Mouse (Mus musculus) limb, embryonic 10.5 days (tissue): Measurements from ENCODE around the gene Rhod. TPM values are rescaled to one million over a fixed set of nuclear protein-coding genes. Genes with fewer than 3 reads are reported as not detected.
A peak's percentile ranks its signal among the peaks of the same experiment; 100 is the strongest.

Experiments
- DNase-seq: peaks from one replicate; pipeline ENCODE4 v3.0.0-alpha.2; 2017; ENCODE audit warnings: low spot score
- H3K27ac ChIP-seq: fragments of 300-500 bp; sonication (generic); 2 replicates; pipeline ENCODE4 v1.5.1; 2016; ENCODE audit warnings: mild to moderate bottlenecking
- H3K27me3 ChIP-seq: fragments of 300-500 bp; sonication (generic); 2 replicates; pipeline ENCODE4 v1.6.1; 2016; ENCODE audit warnings: low read depth, mild to moderate bottlenecking; ENCODE audit not compliant: poor library complexity, severe bottlenecking
- H3K36me3 ChIP-seq: fragments of 300-500 bp; sonication (generic); 2 replicates; pipeline ENCODE4 v1.6.1; 2016; ENCODE audit warnings: mild to moderate bottlenecking, moderate library complexity
- H3K4me1 ChIP-seq: fragments of 300-500 bp; sonication (generic); 2 replicates; pipeline ENCODE4 v1.6.1; 2016
- H3K4me3 ChIP-seq: fragments of 300-500 bp; sonication (generic); 2 replicates; pipeline ENCODE4 v1.5.1; 2016; ENCODE audit warnings: mild to moderate bottlenecking, moderate library complexity
- H3K9me3 ChIP-seq: fragments of 300-500 bp; sonication (generic); replicated peaks from 2 replicates; pipeline ENCODE4 v1.6.1; 2016; ENCODE audit warnings: mild to moderate bottlenecking
- WGBS: fragments of 180-500 bp; shearing (Covaris S2); methylation state at CpG from one replicate; pipeline ENCODE4 v1.1.7; 2016; 5-methylcytosine and 5-hydroxymethylcytosine counted together
- polyA plus RNA-seq: library from polyadenylated mRNA; unstranded; fragments of >200 nt; fragmentation: Nextera tagmentation; extraction: Ambion mirVana; gene quantifications from 2 replicates; pipeline ENCODE4 v1.2.1, GENCODE M21; 2016

Rhod gene
- polyA plus RNA-seq, 1 experiment from 2014 or later, result 32.9 TPM

DNA sequence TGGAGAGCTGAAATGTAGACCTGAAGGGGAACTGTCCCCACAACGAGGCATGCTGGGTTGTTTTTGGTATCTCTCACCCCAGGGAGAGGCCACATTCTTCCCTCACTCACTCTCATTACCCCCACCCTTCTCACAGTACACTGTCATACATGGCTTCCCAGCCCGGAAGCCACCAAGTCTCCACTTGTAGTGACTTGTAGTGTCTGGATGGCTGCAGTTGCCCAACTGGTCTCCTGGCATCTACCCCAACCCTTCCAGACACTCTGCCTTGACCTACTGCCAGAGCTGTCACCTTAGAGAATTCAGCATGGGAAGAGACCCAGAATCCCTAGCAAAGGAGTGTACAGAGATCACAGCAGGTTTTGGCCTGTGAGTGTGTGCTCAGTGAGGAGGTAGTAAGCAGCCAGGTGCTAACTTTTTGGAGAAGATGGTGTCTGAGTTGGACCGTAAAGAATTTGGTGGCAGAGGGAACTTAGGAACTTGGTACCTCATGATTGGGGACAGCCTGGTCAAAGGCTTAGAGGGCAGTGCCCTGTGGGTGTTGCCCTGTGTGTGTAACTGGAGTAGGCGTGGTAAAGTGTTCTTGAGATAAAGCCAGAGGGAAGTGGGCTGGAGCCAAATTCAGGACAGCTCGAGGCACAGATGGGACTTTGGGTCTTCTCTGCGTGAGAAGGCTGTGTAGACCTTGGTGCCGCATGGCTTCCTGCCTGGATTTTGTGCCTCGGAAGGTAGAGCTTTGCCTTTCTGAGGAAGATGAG, 18.9 kb downstream of the Rhod start:
- 88% methylated on average over 8 of the region's 8 CpGs for WGBS

GRCm38 (mm10) chr19:4419711-4420110, 19.5 kb downstream of the Rhod start:
- WGBS, result 94% methylated on average over 5 of the region's 5 CpGs
- H3K27me3 ChIP-seq, result no peaks in the 10 kb centered on the region
- H3K4me3 ChIP-seq, result no peak overlapping the region
- peaks cover 20% of the 10 kb centered on the region for H3K36me3 ChIP-seq
- no peak for DNase-seq
- H3K27ac ChIP-seq, result no peak overlapping the region
- H3K4me1 ChIP-seq, result no peaks in the 10 kb centered on the region
- H3K9me3 ChIP-seq, result no peaks in the 10 kb centered on the region

More for the DNA sequence above, 18.9 kb downstream of the Rhod start:
- no peaks in the 10 kb centered on the region for H3K9me3 ChIP-seq
- H3K27me3 ChIP-seq, result no peaks in the 10 kb centered on the region
- DNase-seq, result no peak
- H3K4me1 ChIP-seq, result no peaks in the 10 kb centered on the region
- H3K27ac ChIP-seq, result no peak overlapping the region
- H3K4me3 ChIP-seq, result no peak overlapping the region
- H3K36me3 ChIP-seq, result peaks cover 26% of the 10 kb centered on the region

GRCm38 (mm10) chr19:4417713-4418112, 21.5 kb downstream of the Rhod start:
- no peaks in the 10 kb centered on the region for H3K4me1 ChIP-seq
- no peaks in the 10 kb centered on the region for H3K27me3 ChIP-seq
- H3K36me3 ChIP-seq, result peaks cover 9% of the 10 kb centered on the region; the same call in 1 of the 2 replicates
- no peaks in the 10 kb centered on the region for H3K9me3 ChIP-seq
- no peak overlapping the region for H3K27ac ChIP-seq
- DNase-seq, result peak; percentile 21
- H3K4me3 ChIP-seq, result no peak overlapping the region

DNA sequence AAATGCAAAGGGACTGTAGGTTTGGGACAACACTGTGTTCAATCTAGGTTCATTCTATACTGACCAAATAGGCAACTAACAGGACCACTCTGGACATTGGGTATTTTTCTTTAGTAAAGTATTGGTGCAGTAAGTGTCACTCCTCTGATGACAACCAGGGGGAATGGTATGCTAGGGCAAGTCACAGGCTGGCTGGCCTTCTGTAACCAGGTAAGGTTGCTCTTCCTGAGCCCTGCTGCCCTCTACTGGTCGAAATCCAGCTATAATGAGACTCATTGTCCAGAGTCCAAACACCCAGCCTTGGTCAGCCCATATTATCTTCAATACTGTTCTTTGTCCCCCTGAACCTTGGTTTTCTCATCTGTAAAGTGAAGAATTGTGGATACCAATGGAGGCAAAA, 22.0 kb downstream of the Rhod start:
- no peaks in the 10 kb centered on the region for H3K4me1 ChIP-seq
- H3K9me3 ChIP-seq, result no peaks in the 10 kb centered on the region
- no peaks in the 10 kb centered on the region for H3K27me3 ChIP-seq
- 0% methylated on average over 1 of the region's 1 CpGs for WGBS
- peak; percentile 51 for DNase-seq
- peaks cover 9% of the 10 kb centered on the region; the same call in 1 of the 2 replicates for H3K36me3 ChIP-seq
- no peak overlapping the region for H3K4me3 ChIP-seq
- no peak overlapping the region for H3K27ac ChIP-seq

DNA sequence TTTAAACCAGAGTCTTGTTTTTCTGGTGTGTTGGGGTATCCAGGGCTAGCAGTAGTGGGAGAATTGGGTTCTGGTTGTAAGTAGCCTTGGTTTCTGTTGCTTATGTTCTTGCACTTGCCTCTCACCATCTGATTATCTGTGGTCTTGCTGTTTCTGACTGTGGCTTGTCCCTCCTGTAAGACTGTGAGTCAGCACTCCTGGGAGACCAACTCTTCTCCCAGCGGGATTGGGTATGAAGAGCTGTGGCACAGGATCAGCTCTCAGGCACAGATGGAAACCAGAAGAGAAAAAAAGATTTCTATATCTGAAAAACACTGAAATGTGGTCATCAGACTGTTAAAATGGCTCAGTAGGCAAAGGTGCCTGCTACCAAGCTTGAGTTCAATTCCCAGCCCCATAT, 24.6 kb downstream of the Rhod start:
- no peak for DNase-seq
- no peak overlapping the region for H3K27ac ChIP-seq
- WGBS, result 80% methylated on average over 1 of the region's 1 CpGs

DNA sequence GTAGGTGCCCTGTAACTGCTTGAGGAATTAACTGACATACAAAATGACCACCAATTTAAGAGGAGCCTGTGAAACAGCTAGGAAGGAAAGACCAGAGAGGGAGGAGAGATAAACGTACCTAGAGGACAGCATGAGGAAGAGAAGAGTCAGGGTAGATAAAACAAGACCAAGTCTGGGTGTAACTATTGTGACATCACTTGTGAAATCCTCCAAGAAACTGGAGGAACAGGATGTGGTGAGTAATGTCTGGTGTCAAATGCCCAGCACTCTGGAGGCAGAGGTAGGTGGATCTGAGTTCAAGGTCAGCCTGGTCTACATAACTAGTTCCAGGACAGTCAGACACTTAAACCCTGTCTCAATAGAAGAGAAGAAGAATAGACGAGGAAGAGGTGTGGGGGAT, 30.2 kb downstream of the Rhod start:
- Histone ChIP-seq H3K27ac (no peak overlapping the region), H3K27me3 (no peaks in the 10 kb centered on the region), H3K36me3 (no peaks in the 10 kb centered on the region), H3K9me3 (no peaks in the 10 kb centered on the region), H3K4me3 (no peak overlapping the region), H3K4me1 (no peaks in the 10 kb centered on the region)
- 62% methylated on average over 2 of the region's 2 CpGs for WGBS
- no peak for DNase-seq

More for the DNA sequence above, 24.6 kb downstream of the Rhod start:
- Histone ChIP-seq H3K4me3 (no peak overlapping the region), H3K27me3 (no peaks in the 10 kb centered on the region), H3K4me1 (no peaks in the 10 kb centered on the region), H3K9me3 (no peaks in the 10 kb centered on the region), H3K36me3 (no peaks in the 10 kb centered on the region)

DNA sequence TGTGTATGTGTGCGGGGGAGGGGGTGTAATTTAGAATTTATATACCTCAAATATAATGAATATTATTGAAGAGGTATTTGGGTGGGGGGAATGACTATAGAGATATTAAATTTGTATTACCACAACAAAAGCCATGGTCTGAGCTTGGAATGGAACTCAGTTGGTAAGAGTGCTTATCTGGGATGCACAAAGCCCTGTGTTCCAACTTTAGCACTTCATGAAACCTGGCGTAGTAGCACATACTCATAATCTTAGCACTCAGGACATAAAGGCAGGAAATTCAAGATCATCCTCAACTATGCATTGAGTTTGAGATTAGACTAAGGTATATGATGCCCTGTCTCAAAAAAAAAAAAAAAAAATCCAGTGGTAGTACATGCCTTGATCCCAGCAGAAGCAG, 34.4 kb downstream of the Rhod start:
- 93% methylated on average over 2 of the region's 2 CpGs for whole genome bisulfite sequencing
- H3K9me3 ChIP-seq, result no peaks in the 10 kb centered on the region
- no peak for DNase-seq

DNA sequence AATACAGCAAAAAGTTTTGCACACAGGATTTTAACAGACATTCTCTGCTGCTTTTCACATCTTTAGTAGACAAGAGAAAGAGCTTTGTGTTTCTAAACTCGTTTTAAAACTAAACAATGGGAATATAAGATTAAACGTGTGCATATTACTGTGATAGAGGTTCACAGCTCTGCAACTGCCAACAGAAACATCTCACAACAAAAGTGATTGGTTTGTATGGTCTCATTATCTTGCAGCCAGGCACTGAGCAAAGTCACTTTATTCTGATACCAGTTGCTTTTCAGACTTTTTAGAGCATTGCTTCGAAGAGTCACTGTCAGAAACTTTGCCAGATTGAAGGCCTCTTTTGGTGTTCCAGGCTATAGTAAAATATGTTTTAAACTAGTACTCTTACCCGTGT, 40.3 kb downstream of the Rhod start:
- Histone ChIP-seq H3K9me3 (no peaks in the 10 kb centered on the region), H3K27ac (no peak overlapping the region), H3K4me3 (peak overlapping the region; percentile 97; the same call in 1 of the 2 replicates), H3K27me3 (no peaks in the 10 kb centered on the region), H3K36me3 (0 out of 2 replicates have a peak, but pooled peaks cover 2% of the 10 kb centered on the region), H3K4me1 (peaks cover 20% of the 10 kb centered on the region)
- 71% methylated on average over 4 of the region's 4 CpGs for WGBS
- DNase-seq, result no peak

More for the DNA sequence above, 34.4 kb downstream of the Rhod start:
- H3K27ac ChIP-seq, result no peak overlapping the region
- H3K36me3 ChIP-seq, result 0 out of 2 replicates have a peak, but pooled peaks cover 2% of the 10 kb centered on the region
- no peaks in the 10 kb centered on the region for H3K4me1 ChIP-seq
- H3K27me3 ChIP-seq, result no peaks in the 10 kb centered on the region
- H3K4me3 ChIP-seq, result no peak overlapping the region

- Histone ChIP-seq H3K36me3 (peaks cover 4% of the 10 kb centered on the region), H3K4me3 (peak overlapping the region; percentile 97), H3K9me3 (no peaks in the 10 kb centered on the region), H3K27ac (peak overlapping the region; percentile 98), H3K27me3 (no peaks in the 10 kb centered on the region), H3K4me1 (peaks cover 20% of the 10 kb centered on the region)
- 29% methylated on average over 8 of the region's 8 CpGs for WGBS
- DNase-seq, result no peak
Measured at GRCm38 (mm10) chr19:4398630-4398948, 40.6 kb downstream of the Rhod start.

- under 1% methylated on average over 82 of the region's 82 CpGs for WGBS
- H3K36me3 ChIP-seq, result peaks cover 10% of the 10 kb centered on the region
- peaks cover 20% of the 10 kb centered on the region for H3K4me1 ChIP-seq
- peak within 1 kb of the TSS; percentile 97 for H3K4me3 ChIP-seq
- peak; percentile 74 for DNase-seq
- H3K27ac ChIP-seq, result peak within 1 kb of the TSS; percentile 98
- H3K9me3 ChIP-seq, result no peaks in the 10 kb centered on the region
- no peaks in the 10 kb centered on the region for H3K27me3 ChIP-seq
Measured at GRCm38 (mm10) chr19:4397798-4398629, 41.2 kb downstream of the Rhod start, which contains the start of gene Kdm2a. TSS of gene Kdm2a (minus strand) at chr19:4398285.

- Histone ChIP-seq H3K36me3 (peaks cover 13% of the 10 kb centered on the region), H3K27me3 (no peaks in the 10 kb centered on the region), H3K4me1 (peaks cover 20% of the 10 kb centered on the region), H3K4me3 (peak overlapping the region; percentile 97), H3K27ac (peak overlapping the region; percentile 98), H3K9me3 (no peaks in the 10 kb centered on the region)
- WGBS, result under 1% methylated on average over 87 of the region's 90 CpGs
- peak; percentile 100 for DNase-seq
Measured at GRCm38 (mm10) chr19:4396998-4397797, 42.0 kb downstream of the Rhod start.

- DNase-seq, result peak; percentile 52
Measured at GRCm38 (mm10) chr19:4396081-4396997, 42.9 kb downstream of the Rhod start.

More at GRCm38 (mm10) chr19:4396081-4396997, 42.9 kb downstream of the Rhod start:
- under 1% methylated on average over 64 of the region's 80 CpGs for WGBS
- peak overlapping the region; percentile 97 for H3K4me3 ChIP-seq
- no peaks in the 10 kb centered on the region for H3K9me3 ChIP-seq
- peak overlapping the region; percentile 98 for H3K27ac ChIP-seq
- no peaks in the 10 kb centered on the region for H3K27me3 ChIP-seq
- H3K4me1 ChIP-seq, result peaks cover 20% of the 10 kb centered on the region
- H3K36me3 ChIP-seq, result peaks cover 21% of the 10 kb centered on the region
